Mouse (Mus musculus) MEL (cell line): ENCODE measurements at regions not wholly inside any gene's neighbourhood (a gene's known extent, or its start where the extent isn't known, plus 50 kb on each side); places are given as distances from the start of the nearest gene placed in this dataset.
"Not testable (repeated sequence)": the region's sequence is repeated elsewhere in the genome, so short reads cannot be mapped to it uniquely, and the experiment has no call there.

Experiments
- CHD1 ChIP-seq: IDR thresholded peaks from 2 replicates; pipeline ENCODE4 v1.6.1; 2012; ENCODE audit warnings: low read depth, mild to moderate bottlenecking, inconsistent platforms, low read length, improper control_type of control experiment
- CTCF ChIP-seq, 3 experiments: IDR thresholded peaks in 2 of 3; conservative IDR thresholded peaks in 1 of 3; 2 replicates each; pipeline ENCODE4 v1.5.1; 2011 to 2012; ENCODE audit warnings: low read length in 3 of 3, low read depth in 2 of 3, mild to moderate bottlenecking in 2 of 3, improper control_type of control experiment in 1 of 3, inconsistent platforms in 1 of 3, mixed read lengths in 1 of 3, moderate library complexity in 1 of 3; ENCODE audit not compliant: control insufficient read depth in 1 of 3, insufficient read depth in 1 of 3, poor library complexity in 1 of 3, severe bottlenecking in 1 of 3
- E2F4 ChIP-seq: IDR thresholded peaks from 2 replicates; pipeline ENCODE4 v1.6.1; 2011; ENCODE audit warnings: low read depth, low read length, improper control_type of control experiment, borderline replicate concordance
- GATA1 ChIP-seq: IDR thresholded peaks from 2 replicates; pipeline ENCODE4 v1.6.1; 2011; ENCODE audit warnings: low read depth, low read length, improper control_type of control experiment
- HCFC1 ChIP-seq: IDR thresholded peaks from 2 replicates; pipeline ENCODE4 v1.6.1; 2012; ENCODE audit warnings: low read depth, mild to moderate bottlenecking, inconsistent platforms, low read length, improper control_type of control experiment, moderate library complexity
- MAX ChIP-seq: IDR thresholded peaks from 2 replicates; pipeline ENCODE4 v1.6.1; 2011; ENCODE audit warnings: low read length, improper control_type of control experiment
- POLR2AphosphoS5 ChIP-seq: IDR thresholded peaks from 2 replicates; pipeline ENCODE4 v1.6.1; 2012; ENCODE audit warnings: low read depth, borderline replicate concordance, mild to moderate bottlenecking, inconsistent platforms, low read length, moderate library complexity, mixed read lengths
- RCOR1 ChIP-seq: IDR thresholded peaks from 2 replicates; pipeline ENCODE4 v1.6.1; 2012; ENCODE audit warnings: low read depth, mild to moderate bottlenecking, inconsistent platforms, low read length, improper control_type of control experiment
- UBTF ChIP-seq: IDR thresholded peaks from 2 replicates; pipeline ENCODE4 v1.6.1; 2012; ENCODE audit warnings: low read depth, mild to moderate bottlenecking, inconsistent platforms, low read length, improper control_type of control experiment, moderate library complexity, borderline replicate concordance; ENCODE audit not compliant: insufficient read depth
- USF1 ChIP-seq: IDR thresholded peaks from 2 replicates; pipeline ENCODE4 v1.6.1; 2014; ENCODE audit warnings: low read depth, mild to moderate bottlenecking, inconsistent platforms, low read length, improper control_type of control experiment, moderate library complexity
- USF2 ChIP-seq, 2 experiments: IDR thresholded peaks; 2 replicates each; pipeline ENCODE4 v1.6.1; 2011 to 2012; ENCODE audit warnings: improper control_type of control experiment in 2 of 2, low read length in 2 of 2, borderline replicate concordance in 1 of 2, inconsistent platforms in 1 of 2, low read depth in 1 of 2, mild to moderate bottlenecking in 1 of 2; ENCODE audit not compliant: insufficient read depth in 1 of 2
- ZKSCAN1 ChIP-seq: IDR thresholded peaks from 2 replicates; pipeline ENCODE4 v1.6.1; 2012; ENCODE audit warnings: low read depth, mild to moderate bottlenecking, inconsistent platforms, low read length, improper control_type of control experiment, moderate library complexity

DNA sequence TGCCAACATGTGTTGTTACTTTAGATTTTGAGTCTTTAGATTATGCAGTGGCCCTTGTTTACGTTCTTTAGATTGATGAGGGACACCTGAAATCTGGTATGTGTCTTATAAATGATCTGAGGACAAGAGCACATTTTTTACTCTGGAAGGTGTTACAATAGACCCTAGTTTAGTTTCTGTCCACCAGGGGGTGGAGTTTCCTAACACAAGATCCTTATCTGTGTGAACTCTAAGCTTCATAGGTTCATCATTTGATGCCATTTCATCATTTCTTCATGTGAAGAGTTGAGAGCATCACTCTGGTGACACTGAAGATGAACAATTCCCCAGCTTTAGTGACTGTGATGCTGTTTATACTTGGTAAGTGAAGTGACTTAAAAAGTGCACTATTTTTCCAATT, 825.5 kb downstream of the Dad1 start:
- not testable (repeated sequence) for TF ChIP-seq MAX; CTCF (IDR thresholded peaks at IDR 0.05 in 2 of 3, conservative IDR thresholded peaks at IDR 0.05 in 1 of 3; ENCODE audit: control insufficient read depth in 1 of 3, insufficient read depth in 1 of 3, low read depth in 2 of 3, low read length in 3 of 3, poor library complexity in 1 of 3, severe bottlenecking in 1 of 3); USF2 (IDR thresholded peaks at IDR 0.05; ENCODE audit: borderline replicate concordance in 1 of 2, insufficient read depth in 1 of 2, low read depth in 1 of 2, low read length in 2 of 2); UBTF; GATA1; ZKSCAN1; POLR2AphosphoS5; HCFC1; USF1; RCOR1; CHD1; E2F4
